Mouse (Mus musculus): ENCODE measurements around the gene Pigr.
A peak's percentile ranks its signal among the peaks of the same experiment; 100 is the strongest.

Gene Pigr

GRCm38 (mm10) chr1:130877889-130878614, 51.6 kb downstream of the Pigr start:
- peak; percentile 22 for DNase-seq (ENCODE audit: low spot score)

GRCm38 (mm10) chr1:130879927-130880326, 53.4 kb downstream of the Pigr start:
- no peak for DNase-seq (ENCODE audit: low spot score)

- DNase-seq (ENCODE audit: low spot score) = no peak
Observed at GRCm38 (mm10) chr1:130883146-130883545, 56.7 kb downstream of the Pigr start.

GRCm38 (mm10) chr1:130887354-130887753, 60.9 kb downstream of the Pigr start, which contains the start of gene Il24:
Il24 (minus strand) TSS chr1:130887454.
- no peak for DNase-seq (ENCODE audit: low spot score)

- no peak for DNase-seq (ENCODE audit: low spot score)
Observed at GRCm38 (mm10) chr1:130892446-130892845, 66.0 kb downstream of the Pigr start.

- DNase-seq (ENCODE audit: low spot score) = no peak
Observed at GRCm38 (mm10) chr1:130893329-130894040, 67.0 kb downstream of the Pigr start.

GRCm38 (mm10) chr1:130894468-130894867, 68.0 kb downstream of the Pigr start:
- no peak for DNase-seq (ENCODE audit: low spot score)

Measured in urinary bladder, postnatal 25 days (tissue).